ENCODE assay signal across 9 mouse cellular contexts in the genomic region with DNA sequence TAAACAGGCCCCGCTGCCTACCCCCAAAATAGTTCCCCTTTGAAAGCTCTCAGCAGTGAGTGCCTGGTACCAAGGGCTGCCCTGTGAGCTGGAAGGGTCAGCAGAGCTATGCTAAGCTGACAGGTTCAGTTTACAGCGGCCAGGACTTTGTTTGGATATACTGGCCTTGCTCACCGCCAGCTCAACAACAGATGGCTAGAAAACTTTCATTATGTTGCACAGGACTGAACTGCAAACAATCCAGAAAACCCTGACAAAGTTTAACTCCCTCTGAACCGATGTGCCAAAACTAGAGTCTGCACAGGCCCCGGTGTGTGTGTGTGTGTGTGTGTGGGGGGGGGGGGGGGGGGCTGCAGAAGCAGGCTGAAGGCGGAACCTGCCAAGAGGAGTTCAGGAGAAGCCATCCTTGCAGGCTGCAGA.
DNase-seq lines count a peak whose midpoint lies in the region; ATAC-seq and TF ChIP-seq lines count a peak whose summit lies in the region.
"Had no signal": no experiment of that assay in that cellular context is flagged by ENCODE, and none has a peak within 500 bp of the region (broad histone marks: within the 10 kb centered on the region; RNA-seq: fewer than 3 reads in every experiment).

No protein-coding gene starts in this region.

- peak overlapping the region; percentile 59 for H3K4me2 ChIP-seq in heart, embryonic 12.5 days
- peak overlapping the region; percentile 33 for H3K4me2 ChIP-seq in neural tube, embryonic 12.5 days (replicated peaks)

- no peaks in the 10 kb centered on the region for H3K9me3 ChIP-seq in heart, embryonic 12.5 days (replicated peaks)
- no peaks in the 10 kb centered on the region for H3K9me3 ChIP-seq in neural tube, embryonic 12.5 days
- H3K9me3 ChIP-seq: G1E had no signal

- TF ChIP-seq CTCF in left cerebral cortex, adult 2 months (IDR thresholded peaks at IDR 0.05), result no peak

- H3K4me1 ChIP-seq in heart, embryonic 12.5 days (replicated peaks), result peaks cover 57% of the 10 kb centered on the region
- peaks cover 16% of the 10 kb centered on the region for H3K4me1 ChIP-seq in neural tube, embryonic 12.5 days

- intact Hi-C loops in left cerebral cortex, adult 2 months (cut with DNase I), result no loop called here

- H3K4me3 ChIP-seq in left cerebral cortex, adult 2 months, result no peak overlapping the region
- peak overlapping the region; percentile 14; the same call in 1 of the 2 replicates for H3K4me3 ChIP-seq in heart, embryonic 12.5 days
- no peak overlapping the region for H3K4me3 ChIP-seq in neural tube, embryonic 12.5 days

- no peaks in the 10 kb centered on the region for H3K27me3 ChIP-seq in heart, embryonic 12.5 days (replicated peaks)
- no peaks in the 10 kb centered on the region for H3K27me3 ChIP-seq in neural tube, embryonic 12.5 days (replicated peaks)

- ATAC-seq in heart, embryonic 12.5 days (ENCODE audit: insufficient number of reproducible peaks, low FRiP score), result peak; percentile 52; the same call in 1 of the 2 replicates
- ATAC-seq in neural tube, embryonic 12.5 days (ENCODE audit: low FRiP score, low read depth), result no peak
- no peak for ATAC-seq in megakaryocyte, adult 5-6 weeks (ENCODE audit: poor library complexity, severe bottlenecking)

- peak overlapping the region; percentile 36; the same call in 1 of the 2 replicates for H3K27ac ChIP-seq in left cerebral cortex, adult 2 months
- H3K27ac ChIP-seq in heart, embryonic 12.5 days (ENCODE audit: poor library complexity, severe bottlenecking), result peak overlapping the region; percentile 92
- no peak overlapping the region for H3K27ac ChIP-seq in neural tube, embryonic 12.5 days

- WGBS in heart, embryonic 12.5 days, result 7% methylated on average over 6 of the region's 6 CpGs
- 6% methylated on average over 6 of the region's 6 CpGs for WGBS in neural tube, embryonic 12.5 days

- peak overlapping the region; percentile 54; the same call in 1 of the 2 replicates for H3K9ac ChIP-seq in heart, embryonic 12.5 days
- no peak overlapping the region for H3K9ac ChIP-seq in neural tube, embryonic 12.5 days

- H3K36me3 ChIP-seq in heart, embryonic 12.5 days, result no peaks in the 10 kb centered on the region
- no peaks in the 10 kb centered on the region for H3K36me3 ChIP-seq in neural tube, embryonic 12.5 days
- H3K36me3 ChIP-seq: G1E had no signal

- DNase-seq in left cerebral cortex, adult 2 months (ENCODE audit: extremely low spot score in 1 of 2, low spot score in 2 of 2), result no peak
- DNase-seq in left cerebral cortex, adult 11 months (ENCODE audit: low spot score), result no peak
- peak; percentile 26 to 44 for DNase-seq in kidney, postnatal 4 days
- DNase-seq in thymus, postnatal 4 days, result no peak
- no peak for DNase-seq in layer of hippocampus, adult 18-20 months (ENCODE audit: low spot score in 2 of 2)

Comparison
In these comparisons a context has a peak if more than half of its experiments do, and no peak if none do; other contexts are left out.
1. DNase-seq: peak in kidney, postnatal 4 days (2 of 2); none in left cerebral cortex, adult 2 months (0 of 2), left cerebral cortex, adult 11 months (single experiment), thymus, postnatal 4 days (single experiment) and layer of hippocampus, adult 18-20 months (0 of 2).